Mouse (Mus musculus): Measurements from ENCODE around the gene E030030I06Rik.
"Not testable (repeated sequence)": the region's sequence is repeated elsewhere in the genome, so short reads cannot be mapped to it uniquely, and the experiment has no call there.

- TF ChIP-seq CTCF (IDR thresholded peaks at IDR 0.05; ENCODE audit: extremely low read depth, insufficient read length, insufficient replicate concordance, low read depth, low read length); POLR2A (IDR thresholded peaks at IDR 0.05; ENCODE audit: low read depth, low read length): not testable (repeated sequence)
Observed at GRCm38 (mm10) chr10:22067979-22068378, 81.1 kb downstream of the E030030I06Rik start, which contains the start of gene 4930444G20Rik.

Measured in small intestine, adult 2 months (tissue).